Mouse (Mus musculus) intestine, embryonic 16.5 days (tissue): Measurements from ENCODE around the gene Klra9. TPM values are rescaled to one million over a fixed set of nuclear protein-coding genes. Genes with fewer than 3 reads are reported as not detected.
"Not testable (repeated sequence)": the region's sequence is repeated elsewhere in the genome, so short reads cannot be mapped to it uniquely, and the experiment has no call there.

Source experiments
- ATAC-seq: fragments of 200-750 bp; cut with Nextera tagmentation; 2 replicates; pipeline ENCODE4 v1.8.0; 2017; ENCODE audit warnings: moderate TSS enrichment, moderate library complexity
- H3K27ac ChIP-seq: fragments of 300-500 bp; sonication (generic); 2 replicates; pipeline ENCODE4 v1.5.1; 2014; ENCODE audit warnings: mild to moderate bottlenecking, low read length
- H3K27me3 ChIP-seq: fragments of 300-500 bp; sonication (generic); replicated peaks from 2 replicates; pipeline ENCODE4 v1.6.1; 2014; ENCODE audit warnings: low read length, control low read depth, mixed read lengths; ENCODE audit not compliant: control insufficient read depth, insufficient read depth
- H3K36me3 ChIP-seq: fragments of 300-500 bp; sonication (generic); 2 replicates; pipeline ENCODE4 v1.6.1; 2014; ENCODE audit warnings: low read length, control low read depth; ENCODE audit not compliant: control insufficient read depth, insufficient read depth
- H3K4me1 ChIP-seq: fragments of 300-500 bp; sonication (generic); 2 replicates; pipeline ENCODE4 v1.6.1; 2014; ENCODE audit warnings: low read length, control low read depth, mixed read lengths; ENCODE audit not compliant: control insufficient read depth, insufficient read depth
- H3K4me2 ChIP-seq: fragments of 300-500 bp; sonication (generic); 2 replicates; pipeline ENCODE4 v1.6.1; 2014; ENCODE audit warnings: low read depth, low read length, control low read depth
- H3K4me3 ChIP-seq: fragments of 300-500 bp; sonication (generic); 2 replicates; pipeline ENCODE4 v1.5.1; 2014; ENCODE audit warnings: mild to moderate bottlenecking, low read length
- H3K9ac ChIP-seq: fragments of 300-500 bp; sonication (generic); 2 replicates; pipeline ENCODE4 v1.6.1; 2014; ENCODE audit warnings: low read depth, low read length
- H3K9me3 ChIP-seq: fragments of 300-500 bp; sonication (generic); 2 replicates; pipeline ENCODE4 v1.6.1; 2016; ENCODE audit warnings: low read length, control low read depth; ENCODE audit not compliant: control insufficient read depth
- WGBS: fragments of 180-500 bp; shearing (Covaris S2); extraction: QIAGEN DNeasy Blood & Tissue Kit; methylation state at CpG from one replicate; pipeline ENCODE4 v1.1.7; 2014; 5-methylcytosine and 5-hydroxymethylcytosine counted together
- polyA plus RNA-seq: library from polyadenylated mRNA; unstranded; fragments of >200 nt; fragmentation: Nextera tagmentation; extraction: Ambion mirVana; gene quantifications from 2 replicates; pipeline ENCODE4 v1.2.1, GENCODE M21; 2015

Gene Klra9
- polyA plus RNA-seq: not detected in 2 replicates

DNA sequence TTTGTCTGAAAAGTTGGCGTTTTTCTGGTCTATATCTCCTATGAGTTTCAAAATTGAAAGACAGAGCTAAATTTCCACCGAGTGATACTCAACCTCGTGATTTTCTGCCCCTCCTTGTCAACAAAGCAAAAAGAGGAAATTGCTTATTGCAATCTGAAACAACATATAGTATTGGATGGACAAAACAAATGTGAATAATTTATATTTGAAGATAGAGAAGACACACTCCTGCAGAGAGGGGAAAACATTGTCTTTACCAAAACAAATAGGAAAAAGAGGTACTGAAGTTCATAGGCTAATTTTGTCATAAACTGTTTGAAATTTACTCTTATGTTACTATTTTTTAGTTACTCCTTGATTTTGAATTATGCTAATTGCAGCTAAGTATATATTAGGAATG, at the start of gene Klra9:
Gene Klra9, minus strand, starts transcription at position 101 of the 400 bp plus-strand sequence.
- H3K9ac ChIP-seq, ATAC-seq, H3K4me2 ChIP-seq, H3K27me3 ChIP-seq, H3K27ac ChIP-seq, H3K9me3 ChIP-seq, H3K4me3 ChIP-seq, H3K4me1 ChIP-seq, H3K36me3 ChIP-seq: not testable (repeated sequence)
- WGBS: 55% methylated on average over 3 of the region's 3 CpGs

DNA sequence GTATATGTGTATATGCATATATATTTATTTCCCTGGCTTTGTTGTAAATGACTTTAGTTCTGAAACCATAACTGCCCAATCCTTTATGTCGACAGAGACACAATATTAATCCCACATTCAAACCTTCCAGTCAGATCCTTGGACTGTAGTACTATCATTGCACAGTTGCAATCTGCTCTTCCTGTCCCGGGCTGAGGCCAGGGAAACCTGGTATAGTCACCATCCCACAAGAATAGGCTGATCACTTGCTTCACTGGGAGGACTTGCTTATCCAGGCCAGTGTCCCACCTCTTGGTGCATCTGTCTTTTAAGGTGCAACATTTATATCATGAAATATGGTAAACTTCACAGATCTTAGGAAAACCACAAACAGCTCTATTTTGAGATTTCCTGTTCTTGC, 44.6 kb upstream of the Klra9 start:
- no peak overlapping the region for H3K27ac ChIP-seq
- no peak for ATAC-seq
- no peak overlapping the region for H3K4me3 ChIP-seq
- H3K36me3 ChIP-seq: no peaks in the 10 kb centered on the region
- H3K9ac ChIP-seq: no peak overlapping the region
- WGBS: 73% methylated on average over 2 of the region's 2 CpGs
- no peaks in the 10 kb centered on the region for H3K27me3 ChIP-seq
- no peak overlapping the region for H3K4me2 ChIP-seq
- H3K9me3 ChIP-seq: no peaks in the 10 kb centered on the region
- no peaks in the 10 kb centered on the region for H3K4me1 ChIP-seq

DNA sequence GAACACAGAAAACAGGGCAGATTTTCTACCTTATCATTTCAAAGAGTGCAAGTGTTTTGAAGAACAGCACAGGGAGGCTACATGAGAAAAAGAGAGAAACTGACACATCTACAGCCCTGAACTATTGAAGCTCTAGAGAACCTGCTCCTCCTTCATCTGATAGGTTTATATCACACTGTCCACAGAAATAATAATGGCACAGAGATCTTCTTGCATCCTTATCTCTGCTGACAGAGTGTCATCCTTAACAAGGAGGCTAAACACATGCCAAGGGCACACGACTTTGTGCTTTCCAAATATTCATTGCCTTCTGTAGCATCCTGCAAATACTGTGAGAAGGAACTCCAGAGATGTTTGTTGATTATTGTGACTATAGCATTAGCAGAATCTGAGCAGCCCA, 43.7 kb upstream of the Klra9 start:
- H3K27ac ChIP-seq: no peak overlapping the region
- H3K9me3 ChIP-seq: no peaks in the 10 kb centered on the region
- H3K4me2 ChIP-seq: no peak overlapping the region
- no peaks in the 10 kb centered on the region for H3K36me3 ChIP-seq
- H3K27me3 ChIP-seq: no peaks in the 10 kb centered on the region
- no peaks in the 10 kb centered on the region for H3K4me1 ChIP-seq
- H3K4me3 ChIP-seq: no peak overlapping the region
- ATAC-seq: no peak
- 50% methylated on average over 1 of the region's 1 CpGs for WGBS
- no peak overlapping the region for H3K9ac ChIP-seq

DNA sequence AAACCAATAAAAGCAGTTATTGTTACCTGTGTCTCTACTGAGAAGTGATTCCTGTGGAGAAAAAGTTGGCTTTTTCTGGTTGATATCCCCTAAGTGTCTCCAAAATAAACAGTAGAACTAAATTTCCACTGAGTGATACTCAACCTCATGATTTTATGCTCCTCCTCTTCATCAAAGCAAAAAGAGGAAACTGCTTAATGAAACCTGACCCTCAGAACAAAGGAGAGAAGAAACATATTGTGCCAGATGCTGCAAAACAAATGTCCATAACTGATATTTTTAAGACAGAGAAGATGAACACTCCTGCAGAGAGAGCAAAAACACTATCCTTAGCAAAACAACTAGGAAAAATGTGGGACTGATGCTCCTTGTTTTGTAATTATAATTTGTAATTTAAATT, 40.3 kb upstream of the Klra9 start, which contains the start of gene Klra7:
Gene Klra7, minus strand, starts transcription at position 101 of the 400 bp plus-strand sequence.
- H3K9ac ChIP-seq: no peak within 1 kb of the TSS
- no peak for ATAC-seq
- H3K36me3 ChIP-seq: no peaks in the 10 kb centered on the region
- H3K4me3 ChIP-seq: no peak within 1 kb of the TSS
- no peak within 1 kb of the TSS for H3K4me2 ChIP-seq
- H3K27me3 ChIP-seq: no peaks in the 10 kb centered on the region
- no peaks in the 10 kb centered on the region for H3K4me1 ChIP-seq
- H3K9me3 ChIP-seq: no peaks in the 10 kb centered on the region
- H3K27ac ChIP-seq: no peak within 1 kb of the TSS

DNA sequence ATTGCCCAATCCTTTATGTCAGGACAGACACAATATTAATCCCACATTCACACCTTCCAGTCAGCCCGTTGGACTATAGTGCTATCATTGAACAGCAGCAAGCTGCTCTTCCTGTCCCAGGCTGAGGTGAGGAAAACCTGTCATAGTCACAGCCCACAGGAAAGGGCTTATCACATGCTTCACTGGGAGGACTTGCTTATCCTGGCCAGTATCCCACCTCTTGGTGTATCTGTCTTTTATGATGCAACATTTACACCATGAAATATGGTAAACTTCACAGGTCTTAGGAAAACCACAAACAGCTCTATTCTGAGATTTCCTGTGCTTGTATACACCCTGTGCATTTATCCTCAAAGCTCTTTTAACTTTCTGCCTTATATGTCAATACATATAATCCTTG, 4.5 kb upstream of the Klra9 start:
- ATAC-seq, H3K27me3 ChIP-seq, H3K4me1 ChIP-seq, H3K27ac ChIP-seq, H3K36me3 ChIP-seq, H3K9ac ChIP-seq, H3K4me3 ChIP-seq, H3K9me3 ChIP-seq, H3K4me2 ChIP-seq: not testable (repeated sequence)
- WGBS: 77% methylated on average over 1 of the region's 1 CpGs

DNA sequence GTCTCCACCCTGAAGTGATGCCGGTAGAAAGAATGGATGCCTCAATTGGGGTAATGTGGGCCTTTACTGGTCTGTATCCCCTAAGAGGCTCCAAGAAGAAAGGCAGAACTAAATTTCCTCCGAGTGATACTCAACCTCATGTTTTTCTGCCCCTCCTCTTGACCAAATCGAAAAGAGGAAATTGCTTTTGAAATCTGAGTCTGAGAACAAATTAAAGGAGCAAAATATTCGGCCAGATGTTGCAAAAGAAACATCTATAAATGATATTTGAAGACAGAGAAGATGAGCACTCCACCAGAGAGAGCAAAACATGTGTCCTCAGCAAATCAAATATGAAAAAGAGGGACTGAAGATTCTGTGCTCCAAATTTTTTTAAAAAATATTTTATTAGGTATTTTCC, 63.1 kb downstream of the Klra9 start, which contains the start of gene Klra8:
Gene Klra8, minus strand, starts transcription at position 101 of the 400 bp plus-strand sequence.
- H3K36me3 ChIP-seq, ATAC-seq: not testable (repeated sequence)
- 68% methylated on average over 4 of the region's 4 CpGs for WGBS

More for the DNA sequence above, 63.1 kb downstream of the Klra9 start, which contains the start of gene Klra8:
- H3K27ac ChIP-seq, H3K4me3 ChIP-seq, H3K4me2 ChIP-seq, H3K27me3 ChIP-seq, H3K4me1 ChIP-seq, H3K9ac ChIP-seq, H3K9me3 ChIP-seq: not testable (repeated sequence)

Other genes with a start within 250 kb of the Klra9 start
- not detected in 2 replicates for gene Klra6, start 166.2 kb downstream of the Klra9 start, polyA plus RNA-seq
- not detected in 2 replicates for gene Klra4, start 125.8 kb downstream of the Klra9 start, polyA plus RNA-seq
- not detected in 2 replicates for gene Klra8, start 63.2 kb downstream of the Klra9 start, polyA plus RNA-seq
- not detected in 2 replicates for gene Klra7, start 40.2 kb upstream of the Klra9 start, polyA plus RNA-seq
- not detected in 2 replicates for gene Klra10, start 88.8 kb upstream of the Klra9 start, polyA plus RNA-seq
- not detected in 2 replicates for gene Klra3, start 144.5 kb upstream of the Klra9 start, polyA plus RNA-seq
- gene Klra1, start 193.8 kb upstream of the Klra9 start, polyA plus RNA-seq: not detected in 2 replicates